Mouse (Mus musculus): ENCODE measurements around the gene Otud4.
"Not testable (repeated sequence)": the region's sequence is repeated elsewhere in the genome, so short reads cannot be mapped to it uniquely, and the experiment has no call there.

Otud4 gene

DNA sequence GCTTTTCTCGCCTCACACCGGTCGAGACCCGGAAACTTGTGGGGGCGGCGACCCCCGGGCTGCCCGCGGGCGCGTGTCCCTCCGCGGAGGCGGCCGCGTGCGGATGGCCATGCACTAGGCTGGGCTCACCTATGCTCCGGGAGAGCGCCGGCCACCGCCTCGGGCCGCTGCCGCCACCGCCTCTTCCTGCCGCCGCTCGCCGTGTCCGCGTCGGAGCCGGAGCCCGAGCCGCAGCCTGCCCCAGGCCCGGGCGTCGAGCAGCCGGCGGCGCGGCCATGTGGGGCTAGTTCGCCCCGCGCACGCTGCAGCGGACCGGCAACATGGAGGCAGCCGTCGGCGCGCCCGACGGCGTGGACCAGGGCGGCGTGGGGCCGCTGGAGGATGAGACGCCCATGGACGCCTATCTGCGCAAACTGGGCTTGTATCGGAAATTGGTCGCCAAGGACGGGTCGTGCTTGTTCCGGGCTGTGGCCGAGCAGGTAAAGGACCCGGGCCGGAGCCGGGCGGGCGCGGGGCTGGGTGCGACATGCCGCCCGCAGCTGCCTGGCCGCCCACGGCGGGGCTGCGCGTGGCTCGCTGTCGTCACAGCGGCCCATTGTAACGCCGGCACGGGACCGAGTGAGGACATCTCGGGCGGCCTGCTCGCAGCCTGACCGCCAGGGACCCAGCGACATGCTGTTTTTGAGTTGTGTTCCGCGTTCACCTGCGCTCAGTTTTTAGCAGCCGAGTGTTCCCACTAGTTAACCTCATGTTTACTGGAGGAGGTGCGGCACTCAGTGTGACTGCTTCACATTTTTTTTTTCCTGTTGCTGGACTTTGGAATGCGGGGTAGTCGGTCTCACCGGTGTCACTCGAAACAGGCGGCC lies at the start of gene Otud4:
Gene Otud4 (plus strand): TSS at position 33 of the 866 bp plus-strand sequence.
- CTCF ChIA-PET, result no interaction called here

DNA sequence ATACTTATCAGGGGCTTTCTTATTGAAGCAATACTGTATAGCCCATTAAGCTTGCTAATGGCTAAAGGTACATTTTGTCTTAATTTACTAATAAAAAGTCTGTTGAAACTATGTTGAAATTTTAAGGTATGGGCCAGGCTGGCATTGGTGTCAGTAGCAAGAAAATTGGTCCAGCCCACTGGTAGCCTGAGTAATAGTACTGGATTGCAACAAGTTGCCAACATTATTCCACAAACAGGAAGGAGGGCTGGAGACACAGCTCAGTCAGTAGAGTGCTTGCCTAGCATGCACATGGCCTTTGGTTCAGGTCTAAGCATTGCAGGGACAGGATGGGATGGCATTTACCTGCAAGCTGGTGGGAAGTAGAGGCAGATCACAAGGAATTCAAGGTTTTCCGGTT lies 38.5 kb upstream of the Otud4 start:
- CTCF ChIA-PET, result no interaction called here

DNA sequence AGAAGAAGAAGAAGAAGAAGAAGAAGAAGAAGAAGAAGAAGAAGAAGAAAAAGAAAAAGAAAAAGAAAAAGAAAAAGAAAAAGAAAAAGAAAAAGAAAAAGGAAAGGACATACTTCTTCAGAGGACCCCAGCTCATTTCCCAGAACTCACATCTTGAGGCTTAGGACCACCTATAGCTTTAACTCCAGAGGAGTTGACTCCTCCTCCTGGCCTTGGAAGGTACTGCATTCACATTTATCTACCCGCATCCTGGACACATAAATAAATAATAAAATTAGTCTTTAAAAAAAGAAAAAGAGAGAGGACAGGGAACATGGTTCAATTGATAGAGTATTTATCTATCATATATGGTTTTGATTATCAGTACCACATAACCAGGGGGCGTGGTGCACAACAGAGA lies 36.2 kb upstream of the Otud4 start:
- CTCF ChIA-PET, result not testable (repeated sequence)

DNA sequence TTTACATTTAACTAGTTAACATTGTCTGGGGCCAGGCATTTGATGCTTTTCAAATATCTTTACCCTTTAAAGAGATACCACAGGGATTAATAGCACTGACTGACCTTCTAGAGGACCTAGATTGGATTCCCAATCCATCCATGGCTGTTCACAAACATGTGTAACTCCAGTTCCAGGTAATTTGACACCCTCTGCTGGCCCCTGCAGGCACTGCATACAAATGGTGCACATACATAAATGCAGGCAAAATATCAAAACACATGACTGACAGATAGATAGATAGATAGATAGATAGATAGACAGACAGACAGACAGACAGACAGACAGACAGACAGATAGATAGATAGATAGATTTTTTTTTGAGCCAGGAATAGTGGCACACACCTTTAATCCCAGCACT lies 33.2 kb upstream of the Otud4 start:
- CTCF ChIA-PET, result no interaction called here

DNA sequence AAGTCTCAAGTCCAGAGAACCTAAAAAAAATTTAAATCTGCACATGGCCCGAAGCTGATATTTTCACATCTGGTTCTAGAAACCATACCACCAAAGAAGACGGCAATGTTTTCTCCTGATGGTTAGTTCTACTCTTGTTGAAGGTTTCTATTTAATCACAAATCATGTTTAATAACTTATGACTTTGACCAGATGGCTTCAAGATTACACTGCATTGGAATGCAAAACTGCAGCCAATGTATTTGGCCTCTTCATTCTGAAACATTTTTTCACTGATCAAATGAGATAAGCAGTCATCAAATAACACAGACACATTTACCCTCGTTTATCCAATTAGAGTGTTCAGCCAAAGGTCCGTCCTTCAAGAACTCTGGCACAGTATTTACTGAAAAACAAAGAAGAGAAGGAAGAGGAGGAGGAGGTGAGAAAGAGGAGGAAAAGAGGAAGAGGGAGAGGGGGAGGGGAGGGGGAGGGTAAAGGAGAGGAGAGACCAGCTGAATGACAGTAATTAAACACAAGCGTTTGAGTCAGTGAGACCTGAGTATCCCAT lies 32.6 kb upstream of the Otud4 start:
- CTCF ChIA-PET, result no interaction called here

DNA sequence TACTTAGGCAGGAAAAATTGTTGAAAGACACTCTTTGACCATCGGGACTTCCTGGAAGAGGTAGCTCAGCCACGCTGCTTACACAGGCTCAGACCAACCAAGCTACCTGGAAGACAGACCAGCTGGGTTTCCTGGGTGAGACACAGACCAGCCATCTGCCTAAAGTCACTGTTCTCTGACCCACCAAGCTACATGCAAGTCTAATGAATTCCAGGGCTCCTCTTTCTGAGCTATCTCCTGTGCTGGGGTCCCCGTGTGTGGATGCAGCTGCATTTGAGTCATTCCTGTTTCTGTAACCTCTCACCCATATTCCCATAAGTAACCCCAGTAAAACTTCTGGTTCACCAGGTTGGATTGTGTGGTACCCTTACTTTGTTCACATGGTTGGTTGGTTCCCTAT lies 30.7 kb upstream of the Otud4 start:
- CTCF ChIA-PET, result interaction anchor here (0.7 to 0.8 kb wide), 2 partner anchors 10 to 27 kb away, joined by 3 to 7 read pairs; no protein-coding TSS in a partner anchor

DNA sequence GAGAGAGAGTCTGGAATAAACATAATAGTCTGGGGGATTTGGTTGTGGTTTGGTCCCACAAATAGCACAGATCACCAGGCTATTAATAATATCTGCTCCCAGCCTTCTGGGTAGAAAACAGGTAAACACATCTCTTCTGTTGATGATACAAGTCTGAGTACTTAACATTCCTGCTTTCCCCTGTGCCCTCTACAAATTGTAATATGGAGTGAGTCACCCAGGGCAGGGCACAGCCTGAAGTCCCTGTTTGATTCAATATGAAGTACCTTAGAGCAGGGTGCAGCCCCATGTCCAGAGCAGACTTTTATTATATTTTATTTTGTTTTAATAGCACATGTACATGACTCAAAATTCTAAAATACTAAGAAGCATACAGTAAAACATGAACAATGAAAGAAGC lies 29.1 kb upstream of the Otud4 start:
- CTCF ChIA-PET, result no interaction called here

DNA sequence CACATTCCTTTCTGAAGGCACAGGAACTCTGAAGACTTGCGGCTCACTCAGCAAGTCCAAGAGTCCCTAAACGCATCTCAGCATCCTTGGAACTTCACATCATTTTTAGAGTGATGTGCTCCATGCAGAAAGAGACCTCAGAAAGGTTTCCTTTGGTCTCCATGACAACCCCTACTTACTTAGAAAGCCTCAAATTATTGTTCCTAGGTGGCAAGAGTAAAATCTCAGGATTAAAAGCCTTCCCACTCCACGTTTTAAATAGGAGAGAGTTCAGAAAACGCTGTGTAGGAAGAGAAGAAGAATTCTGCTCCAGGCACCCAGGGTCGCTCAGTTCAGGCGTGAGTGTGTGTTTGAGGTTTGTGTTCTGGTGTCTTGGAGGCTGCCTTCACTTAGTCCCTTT lies 27.1 kb upstream of the Otud4 start:
- CTCF ChIA-PET, result no interaction called here

DNA sequence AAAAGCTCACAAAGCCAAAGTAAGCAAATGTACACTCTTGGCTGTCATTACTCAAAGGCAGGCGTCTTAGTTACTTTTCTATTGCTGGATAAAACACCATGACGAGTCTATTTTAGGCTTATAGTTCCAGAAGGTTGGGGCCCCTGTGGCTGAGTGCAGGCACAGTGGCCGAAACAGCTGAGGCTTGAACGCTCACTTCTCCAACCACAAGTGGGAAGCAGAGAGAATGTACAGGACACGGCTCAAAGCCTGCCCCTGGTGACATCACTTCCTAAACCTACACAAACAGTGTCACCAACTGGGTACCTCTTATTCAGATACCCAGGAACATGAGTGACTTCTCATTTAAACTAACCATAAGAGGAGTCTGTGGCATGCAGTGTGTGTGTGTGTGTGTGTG lies 26.5 kb upstream of the Otud4 start:
- CTCF ChIA-PET, result interaction anchor here (0.7 kb wide), 1 partner anchor 627 kb away, joined by 19 read pairs; no protein-coding TSS in a partner anchor

DNA sequence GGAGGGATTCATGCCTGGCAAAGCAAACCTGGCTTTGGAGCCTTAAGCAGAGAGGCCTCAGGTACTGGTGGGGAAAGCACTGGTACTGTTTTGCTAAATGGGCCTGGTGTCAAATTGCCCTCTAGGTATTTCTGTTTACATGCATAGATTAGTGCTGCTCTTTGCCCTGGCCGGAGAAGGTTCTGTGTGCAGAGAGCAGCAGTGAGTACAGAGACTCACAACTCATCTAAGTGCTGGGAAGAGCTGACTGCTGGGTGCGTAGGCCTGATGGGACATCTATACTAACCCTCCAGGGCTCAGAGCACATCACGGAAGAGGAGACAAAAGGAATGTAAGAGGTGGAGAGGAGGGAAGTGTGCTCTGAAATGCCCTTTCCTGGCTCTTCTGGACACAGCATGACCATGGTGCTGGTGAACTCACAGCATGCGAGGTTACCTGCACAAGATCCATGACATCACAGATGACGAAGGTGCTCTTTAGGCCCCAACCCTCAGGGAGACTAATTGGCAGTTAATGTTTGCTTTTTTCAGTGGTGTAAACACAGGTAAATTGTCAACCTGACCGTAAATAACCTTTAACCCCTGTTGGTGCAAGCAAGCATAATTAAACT lies 23.6 kb upstream of the Otud4 start:
- CTCF ChIA-PET, result no interaction called here

DNA sequence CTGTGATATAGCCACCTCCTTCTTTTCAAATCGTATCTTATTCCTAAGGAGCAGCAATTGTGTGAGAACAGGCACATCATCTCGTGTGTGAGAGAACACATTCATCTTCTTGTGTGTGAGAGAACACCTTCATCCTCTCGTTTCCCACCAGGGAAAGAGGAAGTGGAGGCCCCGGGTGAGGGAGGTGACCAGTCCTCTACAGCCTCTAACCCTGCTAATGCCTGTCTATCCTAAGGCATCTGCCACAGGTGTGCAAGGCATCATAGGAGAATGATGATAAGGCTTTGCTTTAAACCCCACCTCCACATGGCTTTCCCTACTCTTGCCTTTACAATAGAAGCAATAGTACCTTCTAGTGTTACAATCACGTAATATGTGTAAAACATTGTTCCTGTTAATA lies 20.5 kb upstream of the Otud4 start:
- CTCF ChIA-PET, result no interaction called here

DNA sequence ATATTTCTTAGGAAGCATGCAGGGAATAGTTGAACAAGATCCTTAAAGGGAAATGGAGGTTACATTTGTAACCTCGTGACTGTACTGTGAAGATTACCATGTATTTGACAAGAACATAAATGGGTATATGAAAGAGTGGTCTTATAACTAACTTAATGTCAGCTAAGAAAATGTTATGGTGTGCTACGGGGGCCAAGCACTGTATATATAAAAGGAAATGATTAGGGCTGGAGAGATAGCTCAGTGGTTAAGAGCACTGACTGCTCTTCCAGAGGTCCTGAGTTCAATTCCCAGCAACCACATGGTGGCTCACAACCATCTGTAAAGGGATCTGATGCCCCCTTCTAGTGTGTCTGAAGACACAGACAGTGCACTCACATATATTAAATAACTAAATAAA lies 20.1 kb upstream of the Otud4 start:
- CTCF ChIA-PET, result no interaction called here

DNA sequence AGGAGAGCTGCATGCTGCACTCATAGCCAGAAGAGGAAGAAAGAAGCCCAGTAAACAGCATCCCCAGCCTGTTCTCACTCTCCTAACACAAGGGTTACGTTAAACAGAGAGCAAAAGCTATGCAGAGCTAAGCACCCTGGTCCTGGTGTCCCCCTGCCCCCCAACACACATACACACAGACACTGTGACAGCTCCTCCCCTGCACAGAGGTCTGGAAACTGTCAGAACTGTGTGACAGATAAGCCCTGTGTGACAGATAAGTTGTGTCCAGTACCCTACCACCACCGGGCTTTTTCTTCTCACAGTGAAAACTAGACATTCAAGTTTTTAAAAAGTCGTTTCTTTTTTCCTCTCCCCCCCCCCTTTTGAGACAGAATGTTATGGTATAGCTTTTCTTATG lies 19.4 kb upstream of the Otud4 start:
- CTCF ChIA-PET, result no interaction called here

DNA sequence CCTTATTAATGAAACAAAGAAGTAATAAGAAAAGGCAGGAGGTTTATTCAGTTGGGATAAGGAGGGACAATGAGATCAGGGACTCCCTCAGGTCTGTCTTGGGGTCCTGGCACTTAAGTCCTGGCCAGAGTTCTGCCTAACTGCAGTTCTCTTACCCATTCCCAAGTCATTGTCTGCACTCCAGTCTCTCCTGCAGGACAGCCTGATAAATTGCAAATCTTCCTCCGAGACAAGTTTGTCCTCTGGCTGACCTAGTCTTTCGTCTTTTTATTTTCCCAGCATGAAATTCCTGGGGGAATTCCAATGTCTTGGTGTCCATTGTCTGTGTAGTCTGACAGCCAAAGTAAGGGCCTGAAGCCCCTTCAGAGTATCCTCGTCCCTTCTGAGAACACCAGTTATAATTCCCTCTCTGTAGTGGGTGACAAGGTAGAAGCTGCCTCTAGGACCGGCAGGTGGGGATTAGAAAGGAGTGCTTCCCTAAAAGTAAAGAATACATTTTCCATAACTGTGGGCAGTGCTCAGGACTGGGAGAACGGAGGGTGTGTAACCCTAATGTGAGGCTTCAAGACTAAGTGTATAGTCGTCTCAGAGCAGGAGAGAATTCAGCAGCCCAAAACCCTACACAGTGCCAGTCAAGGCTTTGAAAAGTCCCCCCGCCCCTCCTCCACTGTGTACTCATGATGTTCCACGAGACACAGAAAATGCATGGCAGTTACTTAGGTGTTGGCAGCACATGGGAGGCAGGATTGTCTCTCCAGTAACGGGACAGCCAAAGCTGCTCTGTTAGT lies 18.7 kb upstream of the Otud4 start:
- CTCF ChIA-PET, result no interaction called here

DNA sequence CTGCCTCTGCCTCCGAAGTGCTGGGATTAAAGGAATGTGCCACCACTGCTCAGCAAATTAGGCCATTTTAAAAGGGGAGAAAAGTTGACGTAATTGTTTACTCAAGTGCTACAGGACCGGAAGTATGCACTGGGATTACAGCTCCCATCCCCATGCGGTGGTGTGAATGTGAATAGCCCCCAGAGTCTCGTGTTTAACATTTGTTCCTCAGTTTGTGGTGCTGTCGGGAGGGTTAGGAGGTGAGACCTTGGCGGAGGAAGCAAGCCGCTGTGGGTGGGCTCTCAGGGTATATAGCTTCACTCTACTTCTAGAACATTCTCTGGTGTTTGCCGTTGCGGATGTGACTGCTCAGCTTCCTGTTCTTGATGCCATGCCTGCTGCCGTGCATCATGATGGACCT lies 17.1 kb upstream of the Otud4 start:
- CTCF ChIA-PET, result no interaction called here

DNA sequence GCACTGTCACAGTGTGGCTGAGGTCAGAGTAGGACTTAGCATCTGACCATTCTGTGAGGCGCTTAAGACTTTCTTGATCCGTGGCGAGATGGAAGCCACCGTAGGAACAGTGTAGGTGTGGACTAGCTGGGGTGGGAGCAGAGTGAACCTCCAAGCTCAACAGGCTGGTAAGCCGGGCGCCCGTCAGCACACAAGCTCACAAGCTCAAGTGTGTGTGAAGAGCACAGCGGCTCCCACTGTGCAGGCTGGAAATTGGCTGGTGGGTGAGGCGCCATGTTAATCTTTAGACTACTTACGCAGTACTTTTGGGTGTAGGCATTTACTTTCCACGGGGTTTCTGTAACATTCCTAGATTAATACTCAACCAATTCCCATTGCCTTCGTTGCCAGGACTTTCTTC lies 16.1 kb upstream of the Otud4 start:
- CTCF ChIA-PET, result no interaction called here

DNA sequence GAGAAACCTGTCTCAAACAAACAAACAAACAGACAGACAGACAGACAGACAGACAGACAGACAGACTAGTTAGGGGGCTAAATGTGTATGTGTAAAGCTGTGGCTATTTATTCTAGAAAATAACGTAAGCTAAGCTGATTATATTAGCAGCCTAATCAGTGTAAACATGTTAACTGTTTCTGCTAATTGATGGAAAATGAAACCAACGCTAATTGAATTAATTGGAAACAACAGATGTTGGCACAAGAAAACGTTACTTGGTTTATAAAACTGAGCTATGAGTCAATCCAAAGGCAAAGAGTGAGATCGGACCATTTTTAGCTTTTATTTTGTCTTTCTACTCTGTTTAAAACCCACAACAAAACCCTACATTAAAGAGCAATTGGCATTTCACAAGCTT lies 15.0 kb upstream of the Otud4 start:
- CTCF ChIA-PET, result no interaction called here

DNA sequence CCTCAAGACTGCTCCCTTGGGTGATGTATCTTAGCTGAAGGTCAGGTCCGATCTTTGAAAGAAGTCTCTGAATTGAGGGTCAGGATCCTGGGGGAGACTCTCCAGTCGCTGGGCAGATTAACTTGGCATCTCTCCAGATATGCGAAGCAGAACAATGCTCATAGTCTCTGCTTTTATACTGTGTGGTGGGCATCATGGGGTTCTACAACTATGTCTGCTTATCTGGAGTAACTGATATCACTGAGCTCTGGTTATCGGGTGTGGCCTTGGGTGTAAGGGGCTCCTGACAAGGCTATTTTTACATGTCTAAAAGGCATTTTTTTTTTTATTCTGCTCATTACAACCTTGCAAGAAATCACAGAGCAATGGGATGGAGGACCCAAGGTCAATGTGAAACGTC lies 13.2 kb upstream of the Otud4 start:
- CTCF ChIA-PET, result interaction anchor here (0.8 kb wide), 1 partner anchor 12 kb away, joined by 3 read pairs; no protein-coding TSS in a partner anchor

DNA sequence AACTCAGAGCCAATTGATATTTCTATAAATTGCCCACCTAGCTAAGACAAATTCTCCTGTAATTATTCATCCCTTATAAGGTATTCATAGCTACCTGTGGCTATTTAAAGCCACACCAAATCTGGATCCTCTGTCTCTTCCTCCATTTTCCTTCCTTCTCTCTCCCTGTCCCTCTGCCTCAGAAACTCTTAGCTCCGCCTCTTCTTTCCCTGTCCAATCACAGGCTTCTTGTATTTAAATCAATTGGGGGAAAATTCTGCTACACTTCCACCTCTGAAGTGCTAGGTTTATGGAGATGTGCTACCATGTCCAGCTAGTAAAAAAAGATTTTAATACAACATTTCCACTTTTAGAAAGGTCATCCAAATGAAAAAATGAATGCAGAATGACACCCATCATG lies 3.9 kb upstream of the Otud4 start:
- CTCF ChIA-PET, result no interaction called here

DNA sequence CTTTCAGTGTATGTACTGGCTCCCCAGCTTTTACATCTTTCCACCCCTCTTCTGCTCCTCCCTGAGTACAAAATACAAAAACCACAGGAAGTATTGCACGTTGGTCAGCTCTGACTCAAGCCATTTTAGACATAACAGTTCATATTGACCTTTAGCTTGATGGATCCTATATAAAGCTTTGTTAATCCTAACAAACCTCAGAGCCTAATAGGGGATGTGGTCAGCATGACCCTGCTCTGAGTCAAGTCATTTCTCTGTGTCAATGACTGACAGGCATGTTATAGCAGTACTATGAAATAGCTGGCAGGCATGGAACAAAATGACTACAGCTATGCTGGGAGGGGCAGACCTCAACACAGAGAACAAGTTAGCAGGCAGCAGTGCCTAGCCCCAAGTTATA lies 3.3 kb upstream of the Otud4 start:
- CTCF ChIA-PET, result interaction anchor here (0.5 kb wide), 1 partner anchor 28 kb away, joined by 7 read pairs; no protein-coding TSS in a partner anchor

DNA sequence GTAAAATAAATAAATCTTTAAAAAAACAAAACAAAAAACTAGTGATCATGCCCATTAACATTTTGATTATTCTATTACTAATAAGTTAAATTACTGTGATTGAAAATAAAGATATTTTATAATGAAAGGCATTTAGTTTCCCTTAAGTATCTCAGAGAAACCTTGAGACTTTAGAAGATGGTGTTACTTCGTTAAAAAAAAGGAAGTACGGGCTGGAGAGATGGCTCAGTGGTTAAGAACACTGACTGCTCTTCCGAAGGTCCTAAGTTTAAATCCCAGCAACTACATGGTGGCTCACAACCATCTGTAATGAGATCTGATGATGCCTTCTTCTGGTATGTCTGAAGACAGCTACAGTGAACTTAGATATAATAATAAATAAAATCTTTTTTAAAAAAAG lies 2.2 kb upstream of the Otud4 start:
- CTCF ChIA-PET, result no interaction called here

DNA sequence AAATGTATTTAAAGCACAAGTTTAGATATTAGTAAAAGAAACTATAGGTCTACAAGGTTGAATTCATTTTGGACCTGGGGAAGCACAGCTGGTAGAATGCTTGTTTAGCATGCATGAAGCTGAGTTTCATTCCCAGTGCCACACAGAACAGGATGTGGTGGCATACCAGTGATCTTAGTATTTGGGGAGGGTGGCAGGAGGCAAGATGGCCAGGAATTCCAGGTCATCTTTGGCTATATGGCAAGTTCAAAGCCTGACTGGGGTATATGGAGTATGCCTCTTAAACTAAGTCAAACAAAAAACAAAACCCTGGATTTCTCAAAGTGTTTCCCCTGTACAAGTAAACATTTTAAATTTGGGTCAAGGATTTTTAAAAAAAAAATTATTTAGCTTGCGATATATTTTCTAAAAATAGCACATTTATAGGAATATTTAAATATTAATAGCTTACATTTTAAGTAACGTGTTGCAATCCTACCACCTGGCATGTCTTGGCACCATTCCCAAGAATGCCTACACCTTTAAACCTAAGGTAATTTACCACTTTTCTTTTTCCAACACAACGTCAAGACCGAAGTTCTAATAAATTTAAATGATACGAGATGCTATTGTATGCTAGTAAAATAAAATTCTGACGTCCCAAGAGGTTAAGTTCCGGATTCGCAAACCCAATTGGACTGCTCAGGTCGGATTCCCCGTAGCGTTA lies 1.3 kb upstream of the Otud4 start:
- CTCF ChIA-PET, result interaction anchor here (0.6 to 0.7 kb wide), 3 partner anchors 10 to 12 kb away, joined by 3 to 6 read pairs (median 3); no protein-coding TSS in a partner anchor
